Mouse (Mus musculus) C2C12 (cell line): ENCODE results near the gene Trio.

Source experiments
- CTCF ChIP-seq: IDR thresholded peaks from one replicate; pipeline ENCODE4 v1.5.1; 2011; ENCODE audit not compliant: control insufficient read depth, insufficient read depth, insufficient read length
- MAX ChIP-seq: IDR thresholded peaks from one replicate; pipeline ENCODE4 v1.6.1; 2011; ENCODE audit warnings: mild to moderate bottlenecking, control low read depth
- USF1 ChIP-seq: IDR thresholded peaks from one replicate; pipeline ENCODE4 v1.6.1; 2011; ENCODE audit warnings: low read depth, mild to moderate bottlenecking, control low read depth, moderate library complexity

DNA sequence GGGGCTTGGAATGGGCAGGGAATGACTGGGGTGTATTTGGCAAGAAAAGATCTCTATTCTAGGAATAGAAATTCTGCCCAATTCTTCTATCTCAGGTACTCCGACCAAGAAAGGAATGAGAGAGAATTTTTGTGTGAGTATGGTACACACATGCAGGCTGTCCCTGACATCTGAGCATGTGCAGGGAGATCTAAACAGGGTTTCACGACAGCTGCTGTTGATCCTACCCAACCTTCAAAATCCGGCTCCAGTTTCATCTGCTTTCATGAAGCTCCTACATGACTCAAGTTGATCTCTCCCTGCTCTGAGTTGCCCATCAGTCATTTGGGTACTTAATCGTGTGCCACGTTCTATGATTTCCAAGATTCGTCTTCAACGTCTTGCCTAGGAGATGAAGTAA lies 3.7 kb upstream of the Trio start:
- TF ChIP-seq USF1 (no peak), MAX (no peak), CTCF (no peak)
